Mouse (Mus musculus) cerebellum, adult 2 months (tissue): ENCODE measurements at regions not wholly inside any gene's neighbourhood (a gene's known extent, or its start where the extent isn't known, plus 50 kb on each side); places are given as distances from the start of the nearest gene placed in this dataset.

Source experiments
- CTCF ChIP-seq: fragments of 200-500 bp; IDR thresholded peaks from 2 replicates; pipeline ENCODE4 v1.5.1; 2011; ENCODE audit warnings: low read depth, mild to moderate bottlenecking, control low read depth, low read length, moderate library complexity, borderline replicate concordance; ENCODE audit not compliant: insufficient read depth
- POLR2A ChIP-seq: fragments of 200-500 bp; IDR thresholded peaks from 2 replicates; pipeline ENCODE4 v1.6.1; 2011; ENCODE audit warnings: low read length, control low read depth, borderline replicate concordance; ENCODE audit not compliant: insufficient read depth

DNA sequence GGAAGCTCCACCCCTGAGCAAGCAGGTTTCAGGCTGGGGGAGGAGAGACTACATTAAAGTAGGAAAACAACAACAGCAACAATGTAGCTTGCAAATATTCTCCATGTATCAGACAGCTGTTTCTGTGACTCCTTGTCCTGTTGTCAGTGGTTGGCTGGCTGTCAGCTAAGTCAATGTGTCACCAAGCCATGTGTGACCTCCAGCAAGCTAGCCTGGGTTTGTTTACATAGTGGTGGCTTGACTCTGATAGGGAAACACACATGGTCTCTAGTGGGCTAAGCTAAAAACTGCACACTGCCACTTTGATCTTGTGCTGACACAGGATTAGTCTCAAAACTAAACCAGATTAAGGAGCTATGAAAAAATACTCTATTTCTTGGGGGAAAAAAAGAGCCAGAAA, 155.1 kb downstream of the Ccdc71l start:
- no peak for TF ChIP-seq CTCF
- TF ChIP-seq POLR2A = no peak
